Mouse (Mus musculus): ENCODE measurements around the gene Bcas3. TPM values are rescaled to one million over a fixed set of nuclear protein-coding genes. Genes with fewer than 3 reads are reported as not detected.
A peak's percentile ranks its signal among the peaks of the same experiment; 100 is the strongest.

The Bcas3 gene
- total RNA-seq, 2 experiments from 2014 or later: 42.7 to 42.9 TPM

- DNase-seq: no peak
- intact Hi-C loops (cut with DNase I): no loop called here
Measured at GRCm38 (mm10) chr11:85644748-85645060, 291.7 kb downstream of the Bcas3 start.

DNA sequence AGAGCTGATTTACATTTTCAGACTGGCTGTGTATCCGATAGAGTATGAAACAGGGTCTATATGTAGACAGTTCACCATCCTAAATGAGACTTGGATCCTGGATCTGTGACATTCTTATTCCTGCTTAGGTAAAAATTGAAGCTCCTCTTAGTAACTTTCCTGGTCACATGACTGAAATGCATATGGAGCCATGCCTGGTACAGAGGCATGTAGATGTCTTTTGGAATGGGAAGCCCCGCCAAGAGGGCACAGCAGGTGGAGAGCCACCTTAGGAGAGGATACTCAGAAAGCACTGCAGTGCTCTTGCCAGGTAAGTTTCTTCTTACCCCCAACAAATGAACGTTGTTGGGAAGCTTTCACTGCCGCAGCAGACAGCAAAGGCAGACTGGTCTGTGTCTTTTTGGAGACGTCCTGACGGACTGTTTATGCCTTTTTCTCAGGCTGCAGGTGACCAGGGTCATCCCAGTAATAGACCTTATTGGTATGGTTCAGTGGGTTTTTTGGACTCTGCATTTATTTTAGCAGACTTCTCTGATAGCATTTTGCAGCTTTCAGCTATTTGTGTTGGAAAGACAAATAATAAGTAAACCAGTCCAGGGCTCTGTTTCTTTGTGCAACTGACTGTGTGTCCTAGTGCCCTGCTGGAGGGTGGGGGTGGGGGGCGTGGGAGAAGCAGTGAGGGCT, 292.3 kb downstream of the Bcas3 start:
- DNase-seq: no peak
- intact Hi-C loops (cut with DNase I): no loop called here

- no peak for DNase-seq
- intact Hi-C loops (cut with DNase I): no loop called here
Measured at GRCm38 (mm10) chr11:85648893-85649292, 295.9 kb downstream of the Bcas3 start.

- DNase-seq: no peak
- intact Hi-C loops (cut with DNase I): no loop called here
Measured at GRCm38 (mm10) chr11:85649373-85649772, 296.4 kb downstream of the Bcas3 start.

DNA sequence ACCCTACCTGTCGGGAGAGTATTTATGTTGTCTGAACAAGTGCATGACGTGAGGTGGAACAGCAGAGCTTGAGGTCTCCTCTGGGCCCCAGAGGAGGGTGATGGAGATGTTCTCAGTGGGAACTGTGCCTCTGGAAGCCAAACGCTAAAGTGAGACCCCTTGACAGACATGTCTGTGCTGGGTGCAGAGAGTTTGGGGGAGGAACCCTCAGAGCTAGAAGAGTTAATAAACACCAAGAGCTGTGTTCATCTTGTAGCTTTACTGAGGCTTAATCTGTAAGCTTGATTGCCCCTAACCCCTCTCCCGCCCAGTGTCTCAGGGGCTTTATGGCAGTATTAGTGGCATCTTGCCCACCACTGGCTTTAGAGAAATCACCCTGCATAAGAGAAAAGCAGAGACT, 304.5 kb downstream of the Bcas3 start:
- DNase-seq: no peak
- intact Hi-C loops (cut with DNase I): no loop called here

DNA sequence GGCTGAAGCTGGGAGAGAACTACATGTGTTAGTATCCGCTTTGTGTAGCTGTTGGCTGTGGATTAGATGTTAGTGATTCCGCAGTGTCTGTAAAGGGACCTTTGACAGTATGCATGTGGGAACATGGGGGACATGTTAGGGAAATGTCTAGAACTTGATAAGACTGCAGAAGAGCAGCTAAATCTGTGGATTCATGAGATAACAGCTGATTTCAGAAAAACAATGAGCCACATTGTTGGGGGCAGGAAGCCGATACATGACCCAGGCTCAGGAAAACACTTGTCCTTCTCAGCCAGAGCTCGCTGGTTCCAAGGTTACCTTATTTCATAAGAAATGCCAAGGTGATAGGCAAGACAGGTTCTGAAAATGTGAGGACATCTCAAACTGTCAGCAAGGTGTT, 307.3 kb downstream of the Bcas3 start:
- intact Hi-C loops (cut with DNase I): no loop called here
- no peak for DNase-seq

GRCm38 (mm10) chr11:85667176-85667575, 314.2 kb downstream of the Bcas3 start:
- DNase-seq: no peak
- intact Hi-C loops (cut with DNase I): no loop called here

DNA sequence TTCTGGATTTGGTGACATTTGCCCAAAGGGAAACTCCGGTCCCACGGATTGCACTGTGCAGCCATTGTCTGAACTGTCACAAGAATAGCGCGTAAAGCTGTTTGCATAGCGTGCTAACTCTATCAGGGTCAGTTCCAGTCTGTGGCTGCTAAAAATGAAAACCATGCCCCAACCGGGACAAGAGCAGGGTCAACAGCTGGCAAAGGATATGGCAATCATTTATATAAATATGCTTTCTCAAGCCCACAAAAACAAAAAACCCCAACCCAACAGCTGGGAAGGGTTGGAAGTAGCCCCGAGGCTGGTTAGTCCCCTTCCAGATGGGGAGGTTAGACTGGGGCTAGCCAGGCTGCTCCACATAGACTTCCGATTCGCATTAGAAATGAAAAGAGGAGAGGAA, 314.8 kb downstream of the Bcas3 start:
- no peak for DNase-seq
- intact Hi-C loops (cut with DNase I): no loop called here

DNA sequence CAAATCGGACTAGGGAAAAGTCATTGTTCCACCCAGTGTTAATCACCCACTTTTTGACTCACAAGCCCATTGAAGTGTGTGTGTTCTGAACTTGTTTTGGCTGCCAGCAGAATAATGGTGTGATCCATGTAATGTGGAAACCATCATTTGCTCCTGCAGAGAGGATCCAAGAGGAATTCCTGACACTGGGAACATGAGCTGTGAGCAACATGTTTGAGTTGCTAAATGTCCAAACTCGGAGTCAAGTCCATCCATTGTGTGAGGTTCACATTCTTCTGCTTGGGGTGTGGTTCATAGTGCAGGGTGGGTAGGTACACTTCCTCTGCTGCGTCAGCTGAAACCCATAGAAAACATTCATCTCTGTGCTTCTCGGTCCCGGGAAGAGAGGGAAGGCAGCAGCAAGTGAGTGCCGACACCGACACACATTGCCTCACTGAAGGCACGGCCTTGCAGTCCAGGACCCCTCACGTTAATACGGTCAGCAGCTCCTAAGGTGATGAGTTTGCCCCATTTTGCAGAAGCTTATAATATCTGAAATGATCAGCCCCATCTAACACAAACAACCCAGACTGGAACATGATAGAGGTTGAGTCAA, 320.0 kb downstream of the Bcas3 start:
- intact Hi-C loops (cut with DNase I): no loop called here
- DNase-seq: no peak

DNA sequence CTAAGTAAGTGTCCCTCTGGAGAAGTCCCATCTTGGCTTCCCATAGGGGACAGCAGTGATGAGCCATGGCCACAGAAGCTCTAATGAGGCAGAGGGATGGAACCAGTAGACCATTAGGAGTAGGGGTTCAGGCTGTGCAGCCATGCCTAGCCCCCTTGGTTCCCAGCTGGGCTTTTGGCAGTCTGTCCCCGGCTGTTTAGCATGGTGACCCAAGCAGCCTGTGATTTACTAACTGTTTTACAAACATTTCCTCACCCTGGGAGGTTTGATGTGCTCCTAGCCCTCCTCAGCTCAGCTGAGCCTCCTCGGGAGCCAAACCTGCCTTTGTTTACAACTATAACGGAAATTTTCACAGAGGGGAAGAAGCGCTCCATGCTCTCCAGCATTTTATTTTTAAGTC, 322.3 kb downstream of the Bcas3 start:
- DNase-seq: peak; percentile 41
- intact Hi-C loops (cut with DNase I): no loop called here

- intact Hi-C loops (cut with DNase I): no loop called here
- no peak for DNase-seq
Measured at GRCm38 (mm10) chr11:85676357-85677004, 323.5 kb downstream of the Bcas3 start.

DNA sequence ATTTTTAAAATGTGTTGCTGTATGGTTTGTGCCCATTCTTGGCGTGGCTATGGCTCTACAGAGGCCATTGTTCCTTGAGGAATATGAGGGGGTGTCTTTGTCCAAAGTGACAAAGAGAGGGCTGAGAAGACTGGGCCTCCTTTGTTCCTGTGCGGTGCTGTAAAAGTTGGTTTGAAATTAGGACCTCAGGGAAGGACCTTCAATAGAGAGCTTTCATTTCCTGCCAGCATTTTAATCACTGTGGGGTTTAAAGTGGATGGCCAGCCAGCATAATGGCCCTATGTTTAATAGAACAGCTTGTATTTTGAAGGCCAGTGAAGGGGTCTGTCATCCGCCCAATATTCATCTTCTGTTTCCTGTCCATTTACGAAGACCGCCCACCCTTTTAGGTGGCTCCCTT, 325.7 kb downstream of the Bcas3 start:
- no peak for DNase-seq
- intact Hi-C loops (cut with DNase I): no loop called here

GRCm38 (mm10) chr11:85681580-85682419, 328.8 kb downstream of the Bcas3 start:
- DNase-seq: no peak
- intact Hi-C loops (cut with DNase I): no loop called here

GRCm38 (mm10) chr11:85684981-85685380, 332.0 kb downstream of the Bcas3 start:
- no peak for DNase-seq
- intact Hi-C loops (cut with DNase I): no loop called here

DNA sequence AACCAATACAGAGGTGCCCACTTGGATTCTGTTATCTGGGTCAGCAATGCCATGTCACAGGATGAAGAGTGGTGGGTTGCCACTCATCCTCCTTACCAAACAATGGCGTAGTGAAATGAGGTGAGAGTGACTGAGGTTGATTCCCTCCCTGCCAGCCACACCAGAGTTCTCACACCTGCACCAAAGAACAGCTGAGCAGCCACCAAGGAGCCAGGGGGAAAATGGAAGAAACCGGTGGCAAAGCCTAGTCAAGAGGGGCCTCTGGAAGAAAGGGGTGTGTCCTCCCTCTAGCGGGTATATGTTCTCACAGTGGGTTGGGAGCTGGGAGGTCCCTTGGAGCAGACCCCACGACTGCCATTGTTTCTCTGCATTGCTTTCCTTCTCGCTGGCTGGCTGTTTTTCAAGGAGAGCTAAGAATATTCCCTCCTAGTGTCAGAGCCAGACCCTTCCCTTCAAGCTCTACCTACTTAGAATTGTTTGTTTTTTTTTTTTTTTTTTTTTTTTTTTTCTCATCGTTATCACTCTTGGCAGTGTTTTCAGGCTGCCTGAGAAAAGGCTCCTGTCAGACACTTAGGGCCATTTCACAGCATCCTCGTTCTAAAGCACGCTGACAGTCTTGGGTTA, 335.0 kb downstream of the Bcas3 start:
- intact Hi-C loops (cut with DNase I): no loop called here
- no peak for DNase-seq

GRCm38 (mm10) chr11:85688440-85688838, 335.5 kb downstream of the Bcas3 start:
- DNase-seq: no peak
- intact Hi-C loops (cut with DNase I): no loop called here

DNA sequence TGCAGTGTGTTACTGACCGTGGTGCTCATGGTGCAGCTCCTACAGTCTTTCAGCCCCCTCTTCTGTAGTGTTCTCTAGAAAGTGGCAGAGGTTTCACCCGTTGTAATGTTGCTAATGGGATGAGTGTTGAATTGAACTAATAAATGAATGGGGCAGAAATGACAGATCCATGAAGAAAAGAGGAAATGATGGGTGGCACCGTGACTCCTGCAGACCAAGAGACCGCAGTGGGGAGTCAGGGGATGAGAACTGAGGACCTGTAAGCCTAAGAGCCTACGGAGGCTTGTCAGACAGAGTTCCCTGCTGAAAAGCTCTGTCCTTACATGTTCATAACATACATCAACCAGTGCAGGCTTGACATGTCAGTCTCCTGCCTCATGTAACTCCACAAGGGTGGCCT, 336.3 kb downstream of the Bcas3 start:
- intact Hi-C loops (cut with DNase I): no loop called here
- no peak for DNase-seq

GRCm38 (mm10) chr11:85691285-85691684, 338.3 kb downstream of the Bcas3 start:
- DNase-seq: no peak
- intact Hi-C loops (cut with DNase I): no loop called here

- DNase-seq: no peak
- intact Hi-C loops (cut with DNase I): no loop called here
Measured at GRCm38 (mm10) chr11:85695614-85696263, 342.8 kb downstream of the Bcas3 start.

DNA sequence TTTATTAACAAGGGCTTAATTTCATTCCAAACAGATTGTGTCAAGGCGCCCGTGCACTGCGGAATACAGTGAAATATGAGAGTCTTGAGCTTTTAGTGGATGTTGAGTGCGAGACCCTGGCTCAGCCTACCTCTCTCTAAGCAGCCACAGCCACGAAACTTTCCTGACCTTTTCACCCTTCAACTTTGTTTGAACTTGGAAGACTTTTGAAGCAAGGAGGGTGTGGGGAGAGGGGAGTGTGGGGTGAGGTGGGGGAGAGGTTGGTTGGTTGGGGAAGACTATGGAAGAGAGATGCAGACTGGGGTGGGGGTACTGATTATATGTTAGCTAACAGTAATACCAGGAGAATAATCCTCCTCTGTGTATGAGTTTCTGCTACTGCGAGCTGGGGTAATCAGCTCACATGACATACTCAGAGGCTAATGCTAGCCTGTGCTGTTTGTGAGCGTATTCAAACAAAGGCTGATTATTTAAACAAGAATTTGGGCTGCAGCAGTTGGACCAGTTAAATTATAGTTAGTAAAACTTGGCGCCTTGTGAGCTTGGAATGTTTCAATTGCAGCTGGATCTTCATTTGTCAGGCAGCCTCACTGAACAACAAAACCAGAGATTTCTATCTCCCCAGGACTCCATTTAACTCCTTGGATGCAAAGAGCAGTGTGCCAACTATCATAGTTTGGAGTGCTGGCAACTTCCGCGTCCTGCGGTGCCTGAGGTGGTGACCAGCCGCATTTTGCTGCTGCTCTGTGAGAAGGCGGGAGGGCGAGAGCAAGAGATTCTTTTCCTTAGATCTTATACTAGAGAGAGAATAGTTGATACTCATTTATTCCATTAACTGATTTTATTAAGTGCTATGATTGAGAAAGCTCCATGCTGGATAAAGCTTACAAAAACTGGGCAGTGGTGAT, 343.8 kb downstream of the Bcas3 start:
- intact Hi-C loops (cut with DNase I): no loop called here
- no peak for DNase-seq
